Mouse (Mus musculus) ES-Bruce4 (cell line): Measurements from ENCODE around the gene Lnpep. TPM values are rescaled to one million over a fixed set of nuclear protein-coding genes. Genes with fewer than 3 reads are reported as not detected.

ENCODE experiments used
- H3K27ac ChIP-seq: 2 replicates; pipeline ENCODE4 v1.5.1; 2012; ENCODE audit warnings: low read length, inconsistent platforms; ENCODE audit not compliant: insufficient read depth
- H3K27me3 ChIP-seq: 2 replicates; pipeline ENCODE4 v1.6.1; 2012; ENCODE audit warnings: mild to moderate bottlenecking, low read length, inconsistent platforms; ENCODE audit not compliant: control insufficient read depth, poor library complexity, insufficient read depth, severe bottlenecking
- H3K36me3 ChIP-seq: 2 replicates; pipeline ENCODE4 v1.6.1; 2012; ENCODE audit warnings: inconsistent platforms, mild to moderate bottlenecking, low read length, moderate library complexity; ENCODE audit not compliant: control insufficient read depth, poor library complexity, insufficient read depth, severe bottlenecking
- H3K4me1 ChIP-seq: one replicate; pipeline ENCODE4 v1.8.1; 2011; ENCODE audit warnings: low read length; ENCODE audit not compliant: control insufficient read depth, insufficient read depth
- H3K4me3 ChIP-seq: 2 replicates; pipeline ENCODE4 v1.5.1; 2011; ENCODE audit warnings: low read depth, mild to moderate bottlenecking, low read length
- H3K9ac ChIP-seq: 2 replicates; pipeline ENCODE4 v1.6.1; 2012; ENCODE audit warnings: low read depth, mild to moderate bottlenecking, inconsistent platforms; ENCODE audit not compliant: poor library complexity, severe bottlenecking
- H3K9me3 ChIP-seq: replicated peaks from 2 replicates; pipeline ENCODE4 v1.6.1; 2012; ENCODE audit warnings: mild to moderate bottlenecking, low read length, inconsistent platforms; ENCODE audit not compliant: control insufficient read depth, poor library complexity, insufficient read depth, severe bottlenecking
- CTCF ChIP-seq: IDR thresholded peaks from one replicate; pipeline ENCODE4 v1.8.1; 2011; ENCODE audit warnings: low read depth, low read length
- EP300 ChIP-seq: IDR thresholded peaks from 2 replicates; pipeline ENCODE4 v1.6.1; 2011; ENCODE audit warnings: low read depth, low read length; ENCODE audit not compliant: insufficient read depth
- POLR2A ChIP-seq: IDR thresholded peaks from one replicate; pipeline ENCODE4 v1.8.1; 2011; ENCODE audit warnings: low read length; ENCODE audit not compliant: insufficient read depth
- polyA plus RNA-seq: library from polyadenylated mRNA; stranded (reverse); fragments of >200 nt; gene quantifications from 2 replicates; pipeline ENCODE4 v1.2.4, GENCODE M21; 2011; ENCODE audit warnings: low read depth; ENCODE audit not compliant: missing spikeins, insufficient read depth, insufficient read length

The Lnpep gene
- polyA plus RNA-seq, 1 experiment = 60.5 TPM

- no peak for TF ChIP-seq CTCF
- TF ChIP-seq POLR2A = no peak
- no peak for TF ChIP-seq EP300
- Histone ChIP-seq H3K4me3 (no peak overlapping the region), H3K4me1 (no peaks in the 10 kb centered on the region), H3K27me3 (no peaks in the 10 kb centered on the region), H3K9ac (no peak overlapping the region), H3K9me3 (no peaks in the 10 kb centered on the region), H3K27ac (no peak overlapping the region), H3K36me3 (peaks cover under 1% of the 10 kb centered on the region; the same call in 1 of the 2 replicates)
These were observed 75.9 kb downstream of the Lnpep start for GRCm38 (mm10) chr17:17548958-17549357.

DNA sequence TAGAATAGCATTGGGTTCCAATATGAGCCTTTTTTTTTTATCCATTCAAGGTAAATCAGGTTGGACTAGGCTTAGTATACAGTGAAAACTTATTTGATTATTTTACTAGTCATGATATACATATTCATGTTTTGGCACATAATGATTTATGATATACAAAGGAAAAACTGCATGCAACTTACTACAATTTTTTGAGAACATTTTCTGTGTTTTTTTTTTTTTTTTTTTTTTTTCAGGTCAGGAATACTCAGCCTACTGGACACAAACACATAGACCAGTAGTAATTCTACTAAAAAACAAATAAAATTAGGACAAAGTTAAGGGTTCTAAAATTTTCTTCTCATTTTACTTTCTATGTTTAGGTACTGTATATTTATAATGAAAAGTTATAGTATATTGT is 93.5 kb downstream of the Lnpep start:
- no peaks in the 10 kb centered on the region for H3K27me3 ChIP-seq
- peaks cover 20% of the 10 kb centered on the region for H3K36me3 ChIP-seq
- TF ChIP-seq EP300 (no peak), CTCF (no peak), POLR2A (no peak)
- no peak overlapping the region for H3K9ac ChIP-seq
- no peak overlapping the region for H3K27ac ChIP-seq
- no peak overlapping the region for H3K4me3 ChIP-seq
- H3K4me1 ChIP-seq = no peaks in the 10 kb centered on the region
- H3K9me3 ChIP-seq = no peaks in the 10 kb centered on the region

- no peaks in the 10 kb centered on the region for H3K36me3 ChIP-seq
- no peaks in the 10 kb centered on the region for H3K4me1 ChIP-seq
- H3K4me3 ChIP-seq = no peak overlapping the region
- no peak overlapping the region for H3K9ac ChIP-seq
- no peak overlapping the region for H3K27ac ChIP-seq
- no peak for TF ChIP-seq POLR2A
- no peak for TF ChIP-seq CTCF
- TF ChIP-seq EP300 = no peak
- H3K27me3 ChIP-seq = no peaks in the 10 kb centered on the region
- no peaks in the 10 kb centered on the region for H3K9me3 ChIP-seq
These were observed 108.3 kb downstream of the Lnpep start for GRCm38 (mm10) chr17:17516384-17517016.

- no peak overlapping the region for H3K9ac ChIP-seq
- H3K36me3 ChIP-seq = no peaks in the 10 kb centered on the region
- H3K27ac ChIP-seq = no peak overlapping the region
- H3K4me1 ChIP-seq = no peaks in the 10 kb centered on the region
- H3K27me3 ChIP-seq = no peaks in the 10 kb centered on the region
- H3K9me3 ChIP-seq = peaks cover 3% of the 10 kb centered on the region
- no peak overlapping the region for H3K4me3 ChIP-seq
- TF ChIP-seq CTCF (no peak), POLR2A (no peak), EP300 (no peak)
These were observed 118.2 kb downstream of the Lnpep start for GRCm38 (mm10) chr17:17506677-17507076.

- H3K27me3 ChIP-seq = no peaks in the 10 kb centered on the region
- no peak overlapping the region for H3K27ac ChIP-seq
- TF ChIP-seq POLR2A (no peak), EP300 (no peak), CTCF (no peak)
- no peaks in the 10 kb centered on the region for H3K36me3 ChIP-seq
- peaks cover 9% of the 10 kb centered on the region for H3K9me3 ChIP-seq
- H3K4me3 ChIP-seq = no peak overlapping the region
- no peak overlapping the region for H3K9ac ChIP-seq
- H3K4me1 ChIP-seq = no peaks in the 10 kb centered on the region
These were observed 125.6 kb downstream of the Lnpep start for GRCm38 (mm10) chr17:17499278-17499677.

GRCm38 (mm10) chr17:17498848-17499247 is 126.0 kb downstream of the Lnpep start:
- TF ChIP-seq EP300 (no peak), POLR2A (no peak), CTCF (no peak)
- no peaks in the 10 kb centered on the region for H3K36me3 ChIP-seq
- no peak overlapping the region for H3K9ac ChIP-seq
- H3K9me3 ChIP-seq = peaks cover 9% of the 10 kb centered on the region
- H3K27ac ChIP-seq = no peak overlapping the region
- no peaks in the 10 kb centered on the region for H3K4me1 ChIP-seq
- H3K4me3 ChIP-seq = no peak overlapping the region
- no peaks in the 10 kb centered on the region for H3K27me3 ChIP-seq
